Mouse (Mus musculus): ENCODE results near the gene Myadm. TPM values are rescaled to one million over a fixed set of nuclear protein-coding genes. Genes with fewer than 3 reads are reported as not detected.
"Not testable (repeated sequence)": the region's sequence is repeated elsewhere in the genome, so short reads cannot be mapped to it uniquely, and the experiment has no call there.

The Myadm gene
- total RNA-seq, 2 experiments from 2014 or later = 64.1 to 67.8 TPM

- intact Hi-C loops (cut with DNase I) = no loop called here
- no peak for DNase-seq (ENCODE audit: low spot score in 2 of 2)
Measured at GRCm38 (mm10) chr7:3287186-3287585, 1.7 kb upstream of the Myadm start.

- intact Hi-C loops (cut with DNase I) = loop anchor here (10.0 kb wide), 1 partner anchor 1184 kb away; no protein-coding TSS in a partner anchor
- peak; percentile 83 to 86 for DNase-seq (ENCODE audit: low spot score in 2 of 2)
Measured at GRCm38 (mm10) chr7:3290257-3291033, 1.6 kb downstream of the Myadm start.

DNA sequence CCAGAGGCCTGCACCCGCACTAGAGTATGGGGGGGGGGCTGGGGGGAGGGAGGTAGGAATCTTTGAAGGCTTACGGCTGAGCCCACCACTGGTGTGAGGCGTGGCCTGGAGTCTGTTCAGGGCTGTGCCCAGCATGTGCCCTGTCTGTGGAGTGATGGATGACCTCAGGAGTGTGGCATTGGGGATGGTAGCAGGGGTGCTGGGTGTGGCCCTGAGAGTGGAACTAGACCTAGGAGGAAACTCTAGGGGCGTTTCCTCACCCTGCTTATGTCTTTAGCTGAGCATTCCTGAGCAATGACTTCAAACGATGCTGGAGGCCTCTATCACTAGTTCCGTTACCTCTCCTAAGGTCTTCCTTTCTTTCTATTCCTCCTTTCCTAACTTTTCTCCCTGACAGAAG lies 2.3 kb downstream of the Myadm start:
- no peak for DNase-seq (ENCODE audit: low spot score in 2 of 2)
- intact Hi-C loops (cut with DNase I) = loop anchor here (10.0 kb wide), 1 partner anchor 1184 kb away; no protein-coding TSS in a partner anchor

- no peak for DNase-seq (ENCODE audit: low spot score in 2 of 2)
- intact Hi-C loops (cut with DNase I) = loop anchor here (10.0 kb wide), 1 partner anchor 1183 kb away; no protein-coding TSS in a partner anchor
Measured at GRCm38 (mm10) chr7:3291764-3292163, 2.9 kb downstream of the Myadm start.

DNA sequence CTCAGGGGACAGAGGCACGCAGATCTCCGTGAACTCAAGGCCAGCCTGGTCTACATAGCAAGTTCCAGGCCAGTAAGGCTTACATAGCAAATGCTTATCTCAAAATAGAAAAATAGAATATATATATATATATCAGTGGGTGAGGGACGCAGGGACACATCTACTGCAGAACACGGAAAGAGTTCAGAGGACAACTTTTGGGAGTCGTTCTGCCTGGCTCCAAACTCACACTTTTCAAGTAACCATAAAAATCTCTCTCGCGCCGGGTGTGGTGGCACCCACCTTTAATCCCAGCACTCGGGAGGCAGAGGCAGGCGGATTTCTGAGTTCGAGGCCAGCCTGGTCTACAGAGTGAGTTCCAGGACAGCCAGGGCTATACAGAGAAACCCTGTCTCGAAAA lies 3.4 kb downstream of the Myadm start:
- intact Hi-C loops (cut with DNase I) = loop anchor here (10.0 kb wide), 1 partner anchor 1183 kb away; no protein-coding TSS in a partner anchor
- DNase-seq (ENCODE audit: low spot score in 2 of 2) = not testable (repeated sequence)

- intact Hi-C loops (cut with DNase I) = loop anchor here (10.0 kb wide), 1 partner anchor 1182 kb away; no protein-coding TSS in a partner anchor
- peak; percentile 29 to 45 for DNase-seq (ENCODE audit: low spot score in 2 of 2)
Measured at GRCm38 (mm10) chr7:3292791-3293190, 3.9 kb downstream of the Myadm start.

DNA sequence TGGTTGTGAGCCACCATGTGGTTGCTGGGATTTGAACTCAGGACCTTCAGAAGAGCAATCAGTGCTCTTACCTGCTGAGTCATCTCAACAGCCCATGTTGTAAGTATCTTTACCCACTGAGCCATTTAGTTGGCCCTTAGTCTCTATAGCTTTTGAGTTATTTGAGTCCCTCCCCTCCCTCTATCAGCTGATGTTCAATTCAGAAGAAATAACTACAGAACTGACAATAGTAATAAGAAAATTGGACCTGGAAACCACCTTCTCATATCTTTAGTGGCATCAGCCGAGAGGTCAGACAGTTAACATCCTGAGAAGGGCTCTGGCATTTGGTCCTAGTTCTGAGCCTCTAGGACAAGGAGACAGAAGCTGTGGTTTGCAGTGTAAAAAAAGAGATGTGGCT lies 5.9 kb downstream of the Myadm start:
- intact Hi-C loops (cut with DNase I) = loop anchor here (10.0 kb wide), 1 partner anchor 1180 kb away; no protein-coding TSS in a partner anchor
- DNase-seq (ENCODE audit: low spot score in 2 of 2) = no peak

- DNase-seq (ENCODE audit: low spot score in 2 of 2) = no peak
- intact Hi-C loops (cut with DNase I) = loop anchor here (10.0 kb wide), 1 partner anchor 1179 kb away; no protein-coding TSS in a partner anchor
Measured at GRCm38 (mm10) chr7:3295321-3296110, 6.6 kb downstream of the Myadm start.

DNA sequence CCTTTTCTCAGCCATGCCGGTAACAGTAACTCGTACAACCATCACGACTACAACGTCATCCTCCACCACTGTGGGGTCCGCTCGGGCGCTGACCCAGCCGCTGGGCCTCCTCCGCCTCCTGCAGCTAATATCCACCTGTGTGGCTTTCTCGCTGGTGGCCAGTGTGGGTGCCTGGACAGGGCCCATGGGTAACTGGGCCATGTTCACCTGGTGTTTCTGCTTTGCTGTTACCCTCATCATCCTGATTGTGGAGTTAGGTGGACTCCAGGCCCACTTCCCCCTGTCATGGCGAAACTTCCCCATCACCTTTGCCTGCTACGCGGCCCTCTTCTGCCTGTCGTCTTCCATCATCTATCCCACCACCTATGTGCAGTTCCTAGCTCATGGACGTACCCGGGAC lies 7.8 kb downstream of the Myadm start:
- intact Hi-C loops (cut with DNase I) = loop anchor here (1.0 to 10.0 kb wide), 2 partner anchors 27 to 1178 kb away; no protein-coding TSS in a partner anchor

GRCm38 (mm10) chr7:3299941-3300617 lies 11.2 kb downstream of the Myadm start:
- peak in 1 of 2 experiments; percentile 26 for DNase-seq (ENCODE audit: low spot score in 2 of 2)
- intact Hi-C loops (cut with DNase I) = loop anchor here (5.0 to 10.0 kb wide), 2 partner anchors 78 to 1175 kb away; no protein-coding TSS in a partner anchor

More for the DNA sequence above, 7.8 kb downstream of the Myadm start:
- DNase-seq (ENCODE audit: low spot score in 2 of 2) = no peak

DNA sequence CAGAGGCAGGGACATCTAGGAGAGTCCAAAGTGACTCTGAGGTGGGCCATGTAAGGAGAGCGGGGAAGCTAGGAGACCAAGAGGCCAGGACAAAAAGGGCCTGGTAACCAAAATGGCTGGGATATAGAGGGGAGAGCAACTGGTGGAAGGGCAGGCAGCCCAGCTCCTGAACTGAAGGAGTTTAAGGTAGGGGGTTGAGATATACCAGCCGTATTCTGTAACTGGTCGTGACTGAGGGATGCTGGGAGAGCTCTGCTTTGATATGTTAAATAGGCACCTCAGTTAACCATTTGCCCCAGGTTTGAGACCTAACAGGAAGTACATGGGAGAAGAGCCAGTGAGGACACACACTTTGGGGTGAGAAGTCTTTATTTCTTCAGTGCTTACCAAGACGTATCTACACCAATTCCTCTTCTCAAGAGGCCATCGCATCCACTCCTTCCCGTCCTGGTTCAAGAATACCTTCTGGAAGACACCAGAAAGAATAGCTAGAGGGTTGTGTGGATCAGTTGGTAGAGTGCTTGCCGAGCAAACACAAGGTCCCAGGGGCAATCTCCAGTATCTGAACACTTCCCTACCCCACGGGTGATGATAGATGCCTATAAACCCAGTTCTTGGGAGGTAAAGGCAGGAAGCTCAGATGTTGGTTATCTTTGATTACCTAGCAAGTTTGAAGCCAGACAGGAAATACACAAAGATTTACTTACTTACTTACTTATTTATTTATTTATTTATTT lies 12.2 kb downstream of the Myadm start:
- no peak for DNase-seq (ENCODE audit: low spot score in 2 of 2)
- intact Hi-C loops (cut with DNase I) = loop anchor here (5.0 kb wide), 1 partner anchor 79 kb away; no protein-coding TSS in a partner anchor

DNA sequence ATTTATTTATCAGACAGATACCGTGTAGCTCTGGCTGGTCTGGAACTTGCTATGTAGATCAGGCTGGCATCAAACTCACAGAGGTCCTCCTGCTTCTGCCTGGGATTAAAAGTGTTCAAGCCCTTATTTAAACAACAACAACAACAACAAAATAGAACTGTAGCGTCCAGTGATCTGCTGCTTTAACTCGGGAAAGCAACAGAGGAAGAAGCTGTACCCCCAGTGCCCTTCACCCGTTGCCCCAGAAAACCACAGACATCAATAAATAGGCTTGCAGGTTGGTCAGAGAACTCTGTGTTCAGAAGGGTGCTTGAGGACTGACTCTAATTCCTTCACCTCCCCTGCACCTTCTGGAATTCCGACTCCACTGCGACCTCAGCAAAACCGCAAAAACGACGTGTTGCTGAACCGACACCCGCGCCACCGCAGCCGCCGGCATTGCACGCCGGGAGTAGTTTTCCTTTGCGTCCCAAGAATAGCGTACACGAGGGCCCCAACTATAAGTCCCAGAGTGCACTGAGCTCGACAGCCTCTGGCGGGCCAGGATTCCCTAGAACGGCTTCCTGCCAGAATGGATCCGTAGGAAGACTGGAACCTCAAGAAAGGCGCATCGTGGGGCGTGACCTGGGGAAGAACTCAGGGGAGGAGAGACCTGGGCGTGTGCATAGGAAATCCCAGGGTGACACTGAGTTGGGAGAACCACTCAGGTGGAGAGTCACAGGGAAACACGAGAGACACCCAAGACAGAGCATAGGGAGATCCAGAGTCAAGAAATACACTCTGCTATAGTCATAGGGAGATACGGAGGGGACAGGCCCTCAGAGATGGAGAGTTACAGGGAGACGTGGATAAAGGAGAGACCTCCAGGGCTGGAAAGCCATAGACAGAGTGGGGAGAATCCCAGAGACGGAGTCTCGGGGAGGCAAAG lies 13.0 kb downstream of the Myadm start:
- peak; percentile 46 to 57 for DNase-seq (ENCODE audit: low spot score in 2 of 2)
- intact Hi-C loops (cut with DNase I) = loop anchor here (2.0 to 5.0 kb wide), 2 partner anchors 29 to 80 kb away; no protein-coding TSS in a partner anchor

- DNase-seq (ENCODE audit: low spot score in 2 of 2) = no peak
- intact Hi-C loops (cut with DNase I) = loop anchor here (2.0 to 5.0 kb wide), 2 partner anchors 28 to 80 kb away; no protein-coding TSS in a partner anchor
Measured at GRCm38 (mm10) chr7:3302556-3303275, 13.8 kb downstream of the Myadm start.

DNA sequence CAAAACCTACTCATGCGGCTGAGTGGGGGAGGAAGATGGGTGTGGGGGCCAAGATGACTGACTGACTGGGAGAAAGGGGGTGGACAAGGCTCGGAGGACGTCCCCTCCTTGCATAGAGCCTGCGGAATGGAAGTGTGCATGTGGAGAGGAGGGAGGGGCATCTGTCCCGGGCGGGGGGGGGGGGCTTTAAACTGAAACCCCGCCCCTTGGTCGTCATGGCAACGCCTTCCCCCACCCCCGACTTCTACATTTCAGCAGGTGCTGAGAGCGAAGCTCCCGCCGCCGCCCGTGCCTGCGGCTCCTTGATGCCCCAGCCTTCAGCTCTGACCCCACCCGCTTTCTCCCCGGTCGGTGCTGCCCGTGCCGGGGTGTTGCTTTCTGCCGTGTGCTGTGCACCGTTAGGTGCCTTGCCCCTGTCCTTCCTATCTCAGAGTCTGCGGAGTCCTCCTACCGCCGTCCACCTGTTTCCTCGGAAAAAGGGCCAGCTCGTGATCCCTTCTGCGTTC lies 14.4 kb downstream of the Myadm start:
- DNase-seq (ENCODE audit: low spot score in 2 of 2) = peak; percentile 65 to 67
- intact Hi-C loops (cut with DNase I) = loop anchor here (2.0 to 5.0 kb wide), 2 partner anchors 27 to 81 kb away; no protein-coding TSS in a partner anchor

- intact Hi-C loops (cut with DNase I) = loop anchor here (2.0 to 5.0 kb wide), 2 partner anchors 27 to 81 kb away; no protein-coding TSS in a partner anchor
- DNase-seq (ENCODE audit: low spot score in 2 of 2) = peak in 1 of 2 experiments; percentile 22
Measured at GRCm38 (mm10) chr7:3303789-3304188, 14.9 kb downstream of the Myadm start.

- intact Hi-C loops (cut with DNase I) = loop anchor here (5.0 kb wide), 1 partner anchor 82 kb away; no protein-coding TSS in a partner anchor
- peak; percentile 50 to 63 for DNase-seq (ENCODE audit: low spot score in 2 of 2)
Measured at GRCm38 (mm10) chr7:3304298-3304697, 15.4 kb downstream of the Myadm start.
